Mouse (Mus musculus) MEL (cell line): ENCODE results near the gene Kifc5b. TPM values are rescaled to one million over a fixed set of nuclear protein-coding genes. Genes with fewer than 3 reads are reported as not detected.

Experiments
- DNase-seq: peaks from one replicate; pipeline ENCODE4 v3.0.0; 2011; ENCODE audit warnings: low read depth, low spot score
- H3K27ac ChIP-seq: 2 replicates; pipeline ENCODE4 v1.5.1; 2012; ENCODE audit warnings: low read depth, mild to moderate bottlenecking, control low read depth, low read length, moderate library complexity; ENCODE audit not compliant: control insufficient read depth
- H3K27me3 ChIP-seq, 2 experiments: fragments of 150-350 bp in 1 of 2; sonication (generic) in 1 of 2; 2 replicates each; pipeline ENCODE4 v1.6.1; 2012; ENCODE audit warnings: low read length in 2 of 2, mild to moderate bottlenecking in 2 of 2, improper control_type of control experiment in 1 of 2, moderate library complexity in 1 of 2; ENCODE audit not compliant: insufficient read depth in 2 of 2, control insufficient read depth in 1 of 2
- H3K36me3 ChIP-seq, 2 experiments: 2 replicates each; pipeline ENCODE4 v1.6.1; 2012 to 2014; ENCODE audit warnings: low read length in 2 of 2, improper control_type of control experiment in 1 of 2, inconsistent platforms in 1 of 2, mild to moderate bottlenecking in 1 of 2; ENCODE audit not compliant: insufficient read depth in 2 of 2, control insufficient read depth in 1 of 2
- H3K4me1 ChIP-seq, 2 experiments: fragments of 150-350 bp in 1 of 2; sonication (generic) in 1 of 2; 2 replicates each; pipeline ENCODE4 v1.6.1; 2012; ENCODE audit warnings: low read length in 2 of 2, improper control_type of control experiment in 1 of 2, mild to moderate bottlenecking in 1 of 2; ENCODE audit not compliant: insufficient read depth in 2 of 2, control insufficient read depth in 1 of 2
- H3K4me3 ChIP-seq, 2 experiments: fragments of 150-350 bp in 1 of 2; sonication (generic) in 1 of 2; 2 replicates each; pipeline ENCODE4 v1.5.1; 2012; ENCODE audit warnings: low read depth in 2 of 2, low read length in 2 of 2, mild to moderate bottlenecking in 2 of 2, moderate library complexity in 2 of 2, control low read depth in 1 of 2, improper control_type of control experiment in 1 of 2; ENCODE audit not compliant: control insufficient read depth in 1 of 2, insufficient read depth in 1 of 2
- H3K79me2 ChIP-seq: 2 replicates; pipeline ENCODE4 v1.6.1; 2012; ENCODE audit warnings: mild to moderate bottlenecking, low read length, moderate library complexity; ENCODE audit not compliant: control insufficient read depth, poor library complexity, insufficient read depth
- H3K9ac ChIP-seq: 2 replicates; pipeline ENCODE4 v1.6.1; 2012; ENCODE audit warnings: low read depth, mild to moderate bottlenecking, control low read depth, low read length, moderate library complexity; ENCODE audit not compliant: control insufficient read depth, poor library complexity, severe bottlenecking
- H3K9me3 ChIP-seq: fragments of 150-350 bp; sonication (generic); replicated peaks from 2 replicates; pipeline ENCODE4 v1.6.1; 2012; ENCODE audit warnings: mild to moderate bottlenecking, low read length, improper control_type of control experiment, moderate library complexity; ENCODE audit not compliant: insufficient read depth
- BHLHE40 ChIP-seq: IDR thresholded peaks from 2 replicates; pipeline ENCODE4 v1.6.1; 2012; ENCODE audit warnings: low read depth, mild to moderate bottlenecking, inconsistent platforms, low read length, improper control_type of control experiment, borderline replicate concordance
- CHD1 ChIP-seq: IDR thresholded peaks from 2 replicates; pipeline ENCODE4 v1.6.1; 2012; ENCODE audit warnings: low read depth, mild to moderate bottlenecking, inconsistent platforms, low read length, improper control_type of control experiment
- CTCF ChIP-seq, 3 experiments: IDR thresholded peaks in 2 of 3; conservative IDR thresholded peaks in 1 of 3; 2 replicates each; pipeline ENCODE4 v1.5.1; 2011 to 2012; ENCODE audit warnings: low read length in 3 of 3, low read depth in 2 of 3, mild to moderate bottlenecking in 2 of 3, improper control_type of control experiment in 1 of 3, inconsistent platforms in 1 of 3, mixed read lengths in 1 of 3, moderate library complexity in 1 of 3; ENCODE audit not compliant: control insufficient read depth in 1 of 3, insufficient read depth in 1 of 3, poor library complexity in 1 of 3, severe bottlenecking in 1 of 3
- ETS1 ChIP-seq: IDR thresholded peaks from 2 replicates; pipeline ENCODE4 v1.6.1; 2012; ENCODE audit warnings: low read depth, mild to moderate bottlenecking, inconsistent platforms, low read length, improper control_type of control experiment, moderate library complexity
- GABPA ChIP-seq: IDR thresholded peaks from 2 replicates; pipeline ENCODE4 v1.6.1; 2012; ENCODE audit warnings: low read depth, mild to moderate bottlenecking, inconsistent platforms, low read length, improper control_type of control experiment, moderate library complexity
- HCFC1 ChIP-seq: IDR thresholded peaks from 2 replicates; pipeline ENCODE4 v1.6.1; 2012; ENCODE audit warnings: low read depth, mild to moderate bottlenecking, inconsistent platforms, low read length, improper control_type of control experiment, moderate library complexity
- JUND ChIP-seq: IDR thresholded peaks from 2 replicates; pipeline ENCODE4 v1.6.1; 2011; ENCODE audit warnings: low read depth, mild to moderate bottlenecking, improper control_type of control experiment, low read length
- KAT2A ChIP-seq: conservative IDR thresholded peaks from 2 replicates; pipeline ENCODE4 v1.6.1; 2012; ENCODE audit warnings: low read depth, low read length, improper control_type of control experiment, inconsistent platforms
- MAZ ChIP-seq: IDR thresholded peaks from 2 replicates; pipeline ENCODE4 v1.6.1; 2012; ENCODE audit warnings: low read depth, mild to moderate bottlenecking, inconsistent platforms, low read length, improper control_type of control experiment
- NELFE ChIP-seq: IDR thresholded peaks from 2 replicates; pipeline ENCODE4 v1.6.1; 2011; ENCODE audit warnings: low read depth, low read length, improper control_type of control experiment
- NRF1 ChIP-seq: IDR thresholded peaks from 2 replicates; pipeline ENCODE4 v1.6.1; 2014; ENCODE audit warnings: low read depth, mild to moderate bottlenecking, inconsistent platforms, low read length, improper control_type of control experiment, moderate library complexity; ENCODE audit not compliant: poor library complexity, insufficient read depth, severe bottlenecking
- RAD21 ChIP-seq: IDR thresholded peaks from 2 replicates; pipeline ENCODE4 v1.6.1; 2011; ENCODE audit warnings: mild to moderate bottlenecking, low read depth, low read length, improper control_type of control experiment
- SIN3A ChIP-seq: IDR thresholded peaks from 2 replicates; pipeline ENCODE4 v1.6.1; 2012; ENCODE audit warnings: low read length, improper control_type of control experiment, inconsistent platforms
- SMC3 ChIP-seq: IDR thresholded peaks from 2 replicates; pipeline ENCODE4 v1.6.1; 2011; ENCODE audit warnings: low read depth, low read length, improper control_type of control experiment
- TBP ChIP-seq: IDR thresholded peaks from 2 replicates; pipeline ENCODE4 v1.8.0; 2011; ENCODE audit warnings: low read depth, low read length, improper control_type of control experiment
- TCF12 ChIP-seq: IDR thresholded peaks from 2 replicates; pipeline ENCODE4 v1.6.1; 2014; ENCODE audit warnings: low read depth, mild to moderate bottlenecking, inconsistent platforms, low read length, improper control_type of control experiment, moderate library complexity
- USF2 ChIP-seq, 2 experiments: IDR thresholded peaks; 2 replicates each; pipeline ENCODE4 v1.6.1; 2011 to 2012; ENCODE audit warnings: improper control_type of control experiment in 2 of 2, low read length in 2 of 2, borderline replicate concordance in 1 of 2, inconsistent platforms in 1 of 2, low read depth in 1 of 2, mild to moderate bottlenecking in 1 of 2; ENCODE audit not compliant: insufficient read depth in 1 of 2
- ZC3H11A ChIP-seq: IDR thresholded peaks from 2 replicates; pipeline ENCODE4 v1.6.1; 2012; ENCODE audit warnings: low read depth, mild to moderate bottlenecking, inconsistent platforms, low read length, improper control_type of control experiment
- ZMIZ1 ChIP-seq: IDR thresholded peaks from 2 replicates; pipeline ENCODE4 v1.6.1; 2012; ENCODE audit warnings: low read depth, mild to moderate bottlenecking, inconsistent platforms, low read length, improper control_type of control experiment, moderate library complexity
- ZNF384 ChIP-seq: IDR thresholded peaks from 2 replicates; pipeline ENCODE4 v1.6.1; 2012; ENCODE audit warnings: low read depth, mild to moderate bottlenecking, inconsistent platforms, low read length, improper control_type of control experiment
- polyA plus RNA-seq, 2 experiments: library from polyadenylated mRNA; stranded (reverse) in 1 of 2; unstranded in 1 of 2; fragments of >175 nt in 1 of 2; fragments of >200 nt in 1 of 2; gene quantifications; 2 replicates each; pipeline versions ENCODE4 v1.2.1 to v1.2.4; 2012; ENCODE audit warnings: low replicate concordance in 2 of 2, low read depth in 1 of 2; ENCODE audit not compliant: insufficient read length in 2 of 2, insufficient read depth in 1 of 2, missing spikeins in 1 of 2
- total RNA-seq: library from RNA; depleted of rRNA; stranded (reverse); fragments of 300-350 nt; gene quantifications from 2 replicates; pipeline ENCODE4 v1.2.3, GENCODE M21; 2012

Gene Kifc5b
- total and polyA plus RNA-seq, 3 experiments: 10.6 to 111 (median 45.4) TPM

GRCm38 (mm10) chr17:26956895-26957294, 40.0 kb downstream of the Kifc5b start (continued):
- TF ChIP-seq ZNF384: no peak
- no peak for TF ChIP-seq JUND
- TF ChIP-seq NRF1: no peak
- peak; percentile 85 for TF ChIP-seq SIN3A
- TF ChIP-seq KAT2A: no peak
- TF ChIP-seq HCFC1: 0 out of 2 replicates have a peak, but pooled peaks have one; percentile 54
- peak; percentile 89 for TF ChIP-seq ETS1
- TF ChIP-seq RAD21: no peak
- TF ChIP-seq SMC3: no peak
- peak; percentile 72; the same call in 1 of the 2 replicates for TF ChIP-seq BHLHE40
- TF ChIP-seq CTCF (IDR thresholded peaks at IDR 0.05 in 2 of 3, conservative IDR thresholded peaks at IDR 0.05 in 1 of 3; ENCODE audit: control insufficient read depth in 1 of 3, insufficient read depth in 1 of 3, low read depth in 2 of 3, low read length in 3 of 3, poor library complexity in 1 of 3, severe bottlenecking in 1 of 3): no peak
- peak; percentile 89 for TF ChIP-seq TBP
- TF ChIP-seq MAZ: peak; percentile 81
- no peak for TF ChIP-seq GABPA
- TF ChIP-seq USF2 (IDR thresholded peaks at IDR 0.05; ENCODE audit: borderline replicate concordance in 1 of 2, insufficient read depth in 1 of 2, low read depth in 1 of 2, low read length in 2 of 2): no peak

GRCm38 (mm10) chr17:26957872-26958271, 41.0 kb downstream of the Kifc5b start:
- peaks cover 4% of the 10 kb centered on the region for H3K79me2 ChIP-seq
- peaks cover 0 to 22% of the 10 kb centered on the region in 2 experiments; a peak in 3 of 4 replicates for H3K36me3 ChIP-seq
- H3K27me3 ChIP-seq: no peaks in the 10 kb centered on the region
- H3K9ac ChIP-seq: no peak overlapping the region; the same call in 1 of the 2 replicates
- no peak for TF ChIP-seq ZMIZ1
- no peak for TF ChIP-seq KAT2A
- no peak for TF ChIP-seq ZC3H11A
- no peak for TF ChIP-seq TCF12
- TF ChIP-seq NELFE: no peak
- TF ChIP-seq CHD1: no peak
- H3K9me3 ChIP-seq: no peaks in the 10 kb centered on the region
- H3K4me3 ChIP-seq: no peak overlapping the region
- DNase-seq: no peak
- H3K27ac ChIP-seq: no peak overlapping the region
- peaks cover 7 to 30% of the 10 kb centered on the region in 2 experiments; a peak in 3 of 4 replicates for H3K4me1 ChIP-seq
